Mouse (Mus musculus) CH12.LX (cell line): ENCODE data around the gene Gm4981. TPM values are rescaled to one million over a fixed set of nuclear protein-coding genes. Genes with fewer than 3 reads are reported as not detected.

Source experiments
- DNase-seq: peaks from one replicate; pipeline ENCODE4 v3.0.0-alpha.2; 2013; ENCODE audit errors: extremely low read depth
- H3K27ac ChIP-seq: 2 replicates; pipeline ENCODE4 v1.5.1; 2012; ENCODE audit warnings: low read depth, mild to moderate bottlenecking, control low read depth, moderate library complexity; ENCODE audit not compliant: insufficient read depth
- H3K27me3 ChIP-seq: replicated peaks from 2 replicates; pipeline ENCODE3; 2012; ENCODE audit warnings: inconsistent platforms
- H3K36me3 ChIP-seq, 2 experiments: replicated peaks in 1 of 2; 2 replicates each; pipeline versions ENCODE3 to v1.6.1; 2012; ENCODE audit warnings: inconsistent platforms in 1 of 2, low read length in 1 of 2, mild to moderate bottlenecking in 1 of 2, mixed read lengths in 1 of 2, moderate library complexity in 1 of 2; ENCODE audit not compliant: control insufficient read depth in 1 of 2, insufficient read depth in 1 of 2
- H3K4me1 ChIP-seq, 2 experiments: 2 replicates each; pipeline ENCODE4 v1.6.1; 2012; ENCODE audit warnings: inconsistent platforms in 1 of 2, moderate library complexity in 1 of 2; ENCODE audit not compliant: insufficient read depth in 2 of 2, control insufficient read depth in 1 of 2
- H3K4me2 ChIP-seq: 2 replicates; pipeline ENCODE4 v1.6.1; 2012; ENCODE audit warnings: low read depth, mild to moderate bottlenecking, control low read depth; ENCODE audit not compliant: poor library complexity, insufficient read depth, severe bottlenecking
- H3K4me3 ChIP-seq, 3 experiments: fragments of 150-350 bp in 1 of 3; sonication (generic) in 1 of 3; replicated peaks in 1 of 3; 2 replicates each; pipeline versions ENCODE3 to v1.5.1; 2011 to 2012; ENCODE audit warnings: low read depth in 2 of 3, low read length in 2 of 3, mild to moderate bottlenecking in 2 of 3, moderate library complexity in 2 of 3, control low read depth in 1 of 3, improper control_type of control experiment in 1 of 3, inconsistent platforms in 1 of 3, mixed read lengths in 1 of 3; ENCODE audit not compliant: poor library complexity in 1 of 3
- H3K79me2 ChIP-seq: replicated peaks from 2 replicates; pipeline ENCODE4 v1.6.1; 2012; ENCODE audit warnings: mild to moderate bottlenecking, moderate library complexity; ENCODE audit not compliant: control insufficient read depth, poor library complexity, insufficient read depth, severe bottlenecking; ENCODE audit errors: extremely low read depth
- H3K9ac ChIP-seq: 2 replicates; pipeline ENCODE4 v1.6.1; 2012; ENCODE audit warnings: low read depth, mild to moderate bottlenecking, control low read depth, moderate library complexity; ENCODE audit not compliant: insufficient read depth
- H3K9me3 ChIP-seq: replicated peaks from 2 replicates; pipeline ENCODE3; 2012; ENCODE audit warnings: low read length, inconsistent platforms, mixed read lengths
- CHD1 ChIP-seq: IDR thresholded peaks from 2 replicates; pipeline ENCODE4 v1.6.1; 2012; ENCODE audit warnings: low read depth, low read length, improper control_type of control experiment, inconsistent platforms
- CHD2 ChIP-seq: IDR thresholded peaks from 2 replicates; pipeline ENCODE4 v1.6.1; 2011; ENCODE audit warnings: low read length, improper control_type of control experiment
- CTCF ChIP-seq, 2 experiments: IDR thresholded peaks in 1 of 2; conservative IDR thresholded peaks in 1 of 2; 2 replicates each; pipeline ENCODE4 v1.5.1; 2011 to 2012; ENCODE audit warnings: low read depth in 2 of 2, low read length in 2 of 2, improper control_type of control experiment in 1 of 2, inconsistent platforms in 1 of 2, mild to moderate bottlenecking in 1 of 2, moderate library complexity in 1 of 2
- ETS1 ChIP-seq: conservative IDR thresholded peaks from 2 replicates; pipeline ENCODE4 v1.6.1; 2012; ENCODE audit warnings: low read depth, mild to moderate bottlenecking, inconsistent platforms, low read length, improper control_type of control experiment, moderate library complexity
- GABPA ChIP-seq: IDR thresholded peaks from 2 replicates; pipeline ENCODE4 v1.6.1; 2012; ENCODE audit warnings: low read depth, low read length, improper control_type of control experiment, inconsistent platforms; ENCODE audit not compliant: insufficient replicate concordance
- IRF4 ChIP-seq: IDR thresholded peaks from 2 replicates; pipeline ENCODE4 v1.6.1; 2014; ENCODE audit warnings: low read depth, mild to moderate bottlenecking, inconsistent platforms, low read length, improper control_type of control experiment
- JUN ChIP-seq: IDR thresholded peaks from 2 replicates; pipeline ENCODE4 v1.6.1; 2011; ENCODE audit warnings: low read depth, mild to moderate bottlenecking, low read length, improper control_type of control experiment, moderate library complexity; ENCODE audit not compliant: insufficient read depth
- JUND ChIP-seq: conservative IDR thresholded peaks from 2 replicates; pipeline ENCODE4 v1.6.1; 2011; ENCODE audit warnings: low read depth, low read length, improper control_type of control experiment
- KAT2A ChIP-seq: IDR thresholded peaks from 2 replicates; pipeline ENCODE4 v1.6.1; 2012; ENCODE audit warnings: low read length, improper control_type of control experiment, inconsistent platforms; ENCODE audit not compliant: insufficient replicate concordance
- MEF2A ChIP-seq: IDR thresholded peaks from 2 replicates; pipeline ENCODE4 v1.6.1; 2014; ENCODE audit warnings: low read depth, mild to moderate bottlenecking, inconsistent platforms, low read length, improper control_type of control experiment, borderline replicate concordance
- NELFE ChIP-seq: IDR thresholded peaks from 2 replicates; pipeline ENCODE4 v1.6.1; 2011; ENCODE audit warnings: low read depth, low read length, improper control_type of control experiment
- POLR2A ChIP-seq: IDR thresholded peaks from 2 replicates; pipeline ENCODE4 v1.6.1; 2011; ENCODE audit warnings: low read depth, mild to moderate bottlenecking, improper control_type of control experiment, low read length
- POLR2AphosphoS2 ChIP-seq: IDR thresholded peaks from 2 replicates; pipeline ENCODE4 v1.6.1; 2011; ENCODE audit warnings: low read depth, low read length, improper control_type of control experiment
- RAD21 ChIP-seq: IDR thresholded peaks from 2 replicates; pipeline ENCODE4 v1.6.1; 2011; ENCODE audit warnings: low read depth, mild to moderate bottlenecking, low read length, improper control_type of control experiment, moderate library complexity
- RCOR1 ChIP-seq: conservative IDR thresholded peaks from 2 replicates; pipeline ENCODE4 v1.6.1; 2012; ENCODE audit warnings: low read depth, mild to moderate bottlenecking, inconsistent platforms, low read length, improper control_type of control experiment
- SMC3 ChIP-seq: IDR thresholded peaks from 2 replicates; pipeline ENCODE4 v1.6.1; 2011; ENCODE audit warnings: low read depth, low read length, improper control_type of control experiment
- TBP ChIP-seq: conservative IDR thresholded peaks from 2 replicates; pipeline ENCODE4 v1.6.1; 2011; ENCODE audit warnings: low read depth, low read length, improper control_type of control experiment
- TCF12 ChIP-seq: IDR thresholded peaks from 2 replicates; pipeline ENCODE4 v1.6.1; 2014; ENCODE audit warnings: low read depth, mild to moderate bottlenecking, inconsistent platforms, low read length, improper control_type of control experiment
- UBTF ChIP-seq: IDR thresholded peaks from 2 replicates; pipeline ENCODE4 v1.6.1; 2012; ENCODE audit warnings: low read depth, mild to moderate bottlenecking, inconsistent platforms, low read length, improper control_type of control experiment, moderate library complexity
- USF1 ChIP-seq: IDR thresholded peaks from 2 replicates; pipeline ENCODE4 v1.6.1; 2014; ENCODE audit warnings: low read depth, mild to moderate bottlenecking, inconsistent platforms, low read length, improper control_type of control experiment
- USF2 ChIP-seq: conservative IDR thresholded peaks from 2 replicates; pipeline ENCODE4 v1.6.1; 2011; ENCODE audit warnings: low read depth, low read length, improper control_type of control experiment
- ZKSCAN1 ChIP-seq: IDR thresholded peaks from 2 replicates; pipeline ENCODE4 v1.6.1; 2012; ENCODE audit warnings: low read depth, inconsistent platforms, low read length, improper control_type of control experiment, borderline replicate concordance
- dilution Hi-C: fragments of 300-500 bp; cut with MboI; formaldehyde crosslinking; loops from 2 replicates; pipeline ENCODE4 v1.14.3; 2020; ENCODE audit warnings: low sequenced_read_pairs; ENCODE audit not compliant: extremely low pct_unique_long_range_greater_than_20kb, extremely low pct_ligation_motif_present
- in situ Hi-C: fragments of 300-500 bp; cut with MboI; formaldehyde crosslinking; loops from 3 replicates; pipeline ENCODE4 v1.14.3; 2019; ENCODE audit warnings: low sequenced_read_pairs, low pct_ligation_motif_present, low pct_unique_long_range_greater_than_20kb, mixed read lengths
- polyA plus RNA-seq: library from polyadenylated mRNA; unstranded; fragments of >175 nt; gene quantifications from 2 replicates; pipeline ENCODE4 v1.2.1, GENCODE M21; 2012; ENCODE audit warnings: low read depth; ENCODE audit not compliant: insufficient read length
- total RNA-seq, 2 experiments: library from RNA; depleted of rRNA; stranded (reverse); fragments of 300-350 nt in 1 of 2; fragments of >200 nt in 1 of 2; gene quantifications; 2 replicates each; pipeline ENCODE4 v1.2.3; 2012 to 2014

Gm4981 gene
- total RNA-seq (2012; rRNA removed) (not detected in 2 replicates), total RNA-seq (2014; rRNA removed) (not detected in 2 replicates), polyA plus RNA-seq (not detected in 2 replicates)

DNA sequence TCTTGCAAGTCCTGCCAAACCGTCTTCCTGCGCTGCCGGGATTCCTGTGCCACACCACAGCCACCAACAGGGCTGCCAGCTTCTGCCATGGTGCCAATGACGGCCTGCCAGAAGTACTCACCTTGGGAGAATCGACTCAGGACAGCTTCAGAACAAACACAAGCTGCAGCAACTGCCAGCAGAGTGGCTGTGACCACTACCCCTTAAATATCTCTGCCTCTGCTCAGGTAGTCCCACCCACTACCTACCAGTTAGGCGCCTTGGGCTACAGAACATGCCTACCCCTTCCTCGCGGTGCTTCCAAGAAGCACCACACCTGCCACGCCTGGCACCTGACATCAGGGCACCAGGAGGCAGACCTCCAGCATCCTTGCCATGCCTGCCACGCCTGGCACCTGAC is at the start of gene Gm4981:
Gene Gm4981 (minus strand): TSS at position 89 of the 400 bp plus-strand sequence.
- H3K36me3 ChIP-seq = no peaks in the 10 kb centered on the region
- dilution Hi-C loops = no loop called here
- H3K27me3 ChIP-seq = peaks cover 40% of the 10 kb centered on the region
- H3K9ac ChIP-seq = no peak within 1 kb of the TSS
- no peak for DNase-seq
- H3K4me2 ChIP-seq = no peak within 1 kb of the TSS
- TF ChIP-seq CHD2 = no peak
- TF ChIP-seq MEF2A = no peak
- no peak for TF ChIP-seq TBP
- TF ChIP-seq ZKSCAN1 = no peak
- no peak for TF ChIP-seq CHD1
- TF ChIP-seq GABPA = no peak
- no peak for TF ChIP-seq JUN
- TF ChIP-seq ETS1 = no peak
- TF ChIP-seq TCF12 = no peak
- TF ChIP-seq SMC3 = no peak
- no peak for TF ChIP-seq IRF4
- no peak for TF ChIP-seq USF1
- TF ChIP-seq JUND = no peak
- no peak for TF ChIP-seq KAT2A
- TF ChIP-seq POLR2A = no peak
- no peak for TF ChIP-seq UBTF
- no peak for TF ChIP-seq USF2
- no peak for TF ChIP-seq CTCF (conservative IDR thresholded peaks at IDR 0.05 in 1 of 2, IDR thresholded peaks at IDR 0.05 in 1 of 2; ENCODE audit: low read depth in 2 of 2, low read length in 2 of 2)
- no peak for TF ChIP-seq NELFE
- no peaks in the 10 kb centered on the region for H3K4me1 ChIP-seq
- H3K27ac ChIP-seq = no peak within 1 kb of the TSS
- H3K79me2 ChIP-seq = no peaks in the 10 kb centered on the region
- H3K9me3 ChIP-seq = no peaks in the 10 kb centered on the region
- in situ Hi-C loops = no loop called here
- no peak within 1 kb of the TSS for H3K4me3 ChIP-seq

DNA sequence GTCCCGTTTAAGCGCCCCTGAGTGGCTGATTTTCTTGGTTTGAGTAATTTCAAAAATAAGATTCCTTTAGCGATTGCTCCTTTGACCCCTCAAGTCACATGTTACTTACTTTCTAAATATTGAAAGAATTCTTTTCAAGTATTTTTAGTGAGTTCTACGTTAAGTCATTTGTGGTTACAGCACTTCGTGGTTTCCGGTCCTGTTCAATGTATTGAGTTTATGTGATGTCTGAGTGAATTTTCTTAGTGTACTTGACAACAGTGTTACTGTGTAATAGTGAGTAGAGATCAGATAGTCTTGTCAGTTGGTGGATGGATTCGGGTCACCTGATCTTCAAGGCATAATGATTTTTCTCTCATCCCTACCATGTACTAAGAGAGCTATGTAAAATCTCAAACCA is 45.7 kb upstream of the Gm4981 start:
- H3K27me3 ChIP-seq = no peaks in the 10 kb centered on the region
- no peak for DNase-seq
- H3K27ac ChIP-seq = no peak overlapping the region
- no peak overlapping the region for H3K9ac ChIP-seq
- H3K36me3 ChIP-seq = peaks cover 40 to 66% of the 10 kb centered on the region in 2 experiments
- no peaks in the 10 kb centered on the region for H3K9me3 ChIP-seq
- dilution Hi-C loops (no loop called here), in situ Hi-C loops (no loop called here)
- H3K4me1 ChIP-seq = 0 out of 4 replicates have a peak, but pooled peaks cover 0 to 2% of the 10 kb centered on the region in 2 experiments
- TF ChIP-seq RCOR1 (no peak), RAD21 (no peak), POLR2AphosphoS2 (no peak)
- TF ChIP-seq, all 38 proteins: peak for 0
- Histone ChIP-seq H3K79me2 (no peaks in the 10 kb centered on the region), H3K4me3 (no peak overlapping the region), H3K4me2 (no peak overlapping the region)
